In genomic region chr8:121525111-121525818, GRCm38 (mm10) we compare ENCODE assay signal across 38 mouse cellular contexts. TPM values are rescaled to one million over a fixed set of nuclear protein-coding genes. Genes with fewer than 3 reads are reported as not detected.
DNase-seq lines count a peak whose midpoint lies in the region; ATAC-seq and TF ChIP-seq lines count a peak whose summit lies in the region.
"Had no signal": no experiment of that assay in that cellular context is flagged by ENCODE, and none has a peak within 500 bp of the region (broad histone marks: within the 10 kb centered on the region; RNA-seq: fewer than 3 reads in every experiment).

No protein-coding gene starts in this region.

- H3K4me3 ChIP-seq in midbrain, embryonic 11.5 days (ENCODE audit: low read depth, low read length): no peak overlapping the region
- no peak overlapping the region for H3K4me3 ChIP-seq in midbrain, embryonic 15.5 days
- no peak overlapping the region for H3K4me3 ChIP-seq in kidney, postnatal 0 days (replicated peaks; ENCODE audit: low read depth, low read length)
- H3K4me3 ChIP-seq: embryonic facial prominence, embryonic 13.5 days; gastrocnemius, adult 2 months; heart, embryonic 13.5 days; layer of hippocampus, adult 2 months; limb, embryonic 10.5 days; limb, embryonic 15.5 days; liver, embryonic 13.5 days had no signal

- H3K9me3 ChIP-seq in midbrain, embryonic 11.5 days (ENCODE audit: control insufficient read depth, low read length): no peaks in the 10 kb centered on the region
- no peaks in the 10 kb centered on the region for H3K9me3 ChIP-seq in midbrain, embryonic 15.5 days
- H3K9me3 ChIP-seq in kidney, postnatal 0 days (replicated peaks; ENCODE audit: low read length): no peaks in the 10 kb centered on the region
- H3K9me3 ChIP-seq: embryonic facial prominence, embryonic 13.5 days; heart, embryonic 13.5 days; limb, embryonic 10.5 days; limb, embryonic 15.5 days; liver, embryonic 13.5 days had no signal

- WGBS in midbrain, embryonic 11.5 days: 86% methylated on average over 18 of the region's 18 CpGs
- 84% methylated on average over 18 of the region's 18 CpGs for WGBS in midbrain, embryonic 15.5 days
- WGBS in kidney, postnatal 0 days: 62% methylated on average over 18 of the region's 18 CpGs

- no peaks in the 10 kb centered on the region for H3K27me3 ChIP-seq in midbrain, embryonic 11.5 days (ENCODE audit: control insufficient read depth, insufficient read depth, low read length)
- no peaks in the 10 kb centered on the region for H3K27me3 ChIP-seq in midbrain, embryonic 15.5 days (replicated peaks)
- H3K27me3 ChIP-seq in kidney, postnatal 0 days (ENCODE audit: insufficient read depth, low read length): no peaks in the 10 kb centered on the region
- H3K27me3 ChIP-seq: limb, embryonic 15.5 days; liver, embryonic 13.5 days had no signal

- no peak overlapping the region for H3K4me2 ChIP-seq in midbrain, embryonic 11.5 days
- no peak overlapping the region for H3K4me2 ChIP-seq in midbrain, embryonic 15.5 days
- H3K4me2 ChIP-seq in kidney, postnatal 0 days (ENCODE audit: low read length): no peak overlapping the region
- H3K4me2 ChIP-seq: embryonic facial prominence, embryonic 13.5 days; heart, embryonic 13.5 days; limb, embryonic 15.5 days; liver, embryonic 13.5 days had no signal

- no peaks in the 10 kb centered on the region for H3K4me1 ChIP-seq in midbrain, embryonic 11.5 days (ENCODE audit: control insufficient read depth, insufficient read depth, low read length)
- H3K4me1 ChIP-seq in midbrain, embryonic 15.5 days: no peaks in the 10 kb centered on the region
- peaks cover 5% of the 10 kb centered on the region; the same call in 1 of the 2 replicates for H3K4me1 ChIP-seq in kidney, postnatal 0 days (replicated peaks; ENCODE audit: insufficient read depth, low read length)
- H3K4me1 ChIP-seq: liver, embryonic 13.5 days had no signal

- ATAC-seq in midbrain, embryonic 11.5 days (ENCODE audit: low FRiP score): no peak
- no peak for ATAC-seq in midbrain, embryonic 15.5 days (replicated peaks)
- ATAC-seq in kidney, postnatal 0 days (replicated peaks; ENCODE audit: low FRiP score, low read depth): no peak
- ATAC-seq: CD4-positive, CD25-positive, alpha-beta regulatory T cell, adult 4 months; forebrain, embryonic 16.5 days; hindbrain, embryonic 16.5 days; midbrain, embryonic 16.5 days had no signal

- no peak overlapping the region for H3K27ac ChIP-seq in midbrain, embryonic 11.5 days (ENCODE audit: low read depth, low read length)
- no peak overlapping the region for H3K27ac ChIP-seq in midbrain, embryonic 15.5 days
- 0 out of 2 replicates have a peak overlapping the region, but pooled peaks have one; percentile 3 for H3K27ac ChIP-seq in kidney, postnatal 0 days
- H3K27ac ChIP-seq: embryonic facial prominence, embryonic 13.5 days; gastrocnemius, adult 2 months; heart, embryonic 13.5 days; layer of hippocampus, adult 2 months; limb, embryonic 10.5 days; limb, embryonic 15.5 days; liver, embryonic 13.5 days; macrophage had no signal

- TF ChIP-seq CTCF in kidney, postnatal 0 days (IDR thresholded peaks at IDR 0.05; ENCODE audit: low read depth): no peak

- no peaks in the 10 kb centered on the region for H3K36me3 ChIP-seq in midbrain, embryonic 11.5 days (ENCODE audit: control insufficient read depth, insufficient read depth, low read length)
- no peaks in the 10 kb centered on the region for H3K36me3 ChIP-seq in midbrain, embryonic 15.5 days (replicated peaks)
- H3K36me3 ChIP-seq in kidney, postnatal 0 days (ENCODE audit: insufficient read depth, low read length): no peaks in the 10 kb centered on the region
- H3K36me3 ChIP-seq: embryonic facial prominence, embryonic 13.5 days; heart, embryonic 13.5 days; limb, embryonic 10.5 days; limb, embryonic 15.5 days; liver, embryonic 13.5 days had no signal

- H3K9ac ChIP-seq in midbrain, embryonic 11.5 days (ENCODE audit: low read length): no peak overlapping the region
- no peak overlapping the region for H3K9ac ChIP-seq in midbrain, embryonic 15.5 days
- no peak overlapping the region for H3K9ac ChIP-seq in kidney, postnatal 0 days (ENCODE audit: low read depth, low read length)
- H3K9ac ChIP-seq: embryonic facial prominence, embryonic 13.5 days; heart, embryonic 13.5 days; limb, embryonic 15.5 days; liver, embryonic 13.5 days had no signal

- peak; percentile 18 for DNase-seq in kidney, adult 9 months
- no peak for DNase-seq in kidney, adult 8-10 months
- DNase-seq in midbrain, embryonic 11.5 days (ENCODE audit: low spot score, missing footprints): peak; percentile 60
- peak; percentile 67 for DNase-seq in kidney, postnatal 0 days (ENCODE audit: low spot score)
- DNase-seq in layer of hippocampus, postnatal 36 days: no peak
- DNase-seq in left cerebral cortex, adult 11 months (ENCODE audit: low spot score): no peak
- DNase-seq: adrenal gland, postnatal 25 days; cerebellum, adult 18-20 months; cerebellum, postnatal 10 days; gastrocnemius, adult 2 months; gastrocnemius, postnatal 36 days; heart, postnatal 10 days; liver, embryonic 13.5 days; lung, adult 18-20 months; right cerebral cortex, postnatal 25 days; thymus, adult 2 months; thymus, postnatal 36 days had no signal

RNA-seq across cellular contexts. Expression of gene 1700018B08Rik, which starts 18.9 kb away (rescaled TPM):
- not detected in 2 replicates for polyA plus RNA-seq in midbrain, embryonic 11.5 days (2014; fragmentation: Nextera tagmentation; extraction: Ambion mirVana)
- not detected in 2 replicates for polyA plus RNA-seq in midbrain, embryonic 15.5 days (2015; fragmentation: Nextera tagmentation; extraction: Ambion mirVana)
- polyA plus RNA-seq in kidney, postnatal 0 days (2015; fragmentation: Nextera tagmentation; extraction: Ambion mirVana): not detected in 2 replicates
- not detected for total RNA-seq in layer of hippocampus, postnatal 36 days (2021)
- total RNA-seq: adrenal gland, postnatal 25 days; common myeloid progenitor, adult 5-6 weeks; gastrocnemius, adult 2 months; gastrocnemius, postnatal 36 days; heart, adult 8-10 months; heart, postnatal 10 days; layer of hippocampus, adult 2 months; layer of hippocampus, postnatal 25 days; left cerebral cortex, postnatal 10 days; neutrophil, adult 5-6 weeks had no signal
- polyA plus RNA-seq: CD4-positive, CD25-positive, alpha-beta regulatory T cell, adult 4 months; embryonic facial prominence, embryonic 13.5 days; forebrain, embryonic 11.5 days; forebrain, embryonic 16.5 days; heart, embryonic 13.5 days; hindbrain, embryonic 11.5 days; hindbrain, embryonic 16.5 days; intestine, embryonic 14.5 days; limb, embryonic 10.5 days; limb, embryonic 15.5 days; liver, embryonic 13.5 days; macrophage; midbrain, embryonic 16.5 days; neural tube, embryonic 11.5 days; stomach, embryonic 16.5 days had no signal

RNA-seq across cellular contexts. Expression of gene Fbxo31, which starts 53.3 kb away (rescaled TPM):
- 11.0 and 16.3 TPM in 2 replicates for polyA plus RNA-seq in midbrain, embryonic 11.5 days (2014; fragmentation: Nextera tagmentation; extraction: Ambion mirVana)
- 34.5 and 36.5 TPM in 2 replicates for polyA plus RNA-seq in midbrain, embryonic 15.5 days (2015; fragmentation: Nextera tagmentation; extraction: Ambion mirVana)
- polyA plus RNA-seq in kidney, postnatal 0 days (2015; fragmentation: Nextera tagmentation; extraction: Ambion mirVana): 13.4 and 14.9 TPM in 2 replicates
- 100 to 1,000 TPM; 106 to 108 TPM for total RNA-seq in layer of hippocampus, postnatal 36 days (2021)

Comparison
In these comparisons a context has a peak if more than half of its experiments do, and no peak if none do; other contexts are left out.
1. DNase-seq: peak in kidney, adult 9 months (single experiment), midbrain, embryonic 11.5 days (single experiment) and kidney, postnatal 0 days (single experiment); none in kidney, adult 8-10 months (0 of 2), layer of hippocampus, postnatal 36 days (0 of 2) and left cerebral cortex, adult 11 months (single experiment).